Mouse (Mus musculus) stomach, postnatal 0 days (tissue): ENCODE data around the gene Tubgcp2.

Experiments
- CTCF ChIP-seq: IDR thresholded peaks from 2 replicates; pipeline ENCODE4 v1.5.1; 2016; ENCODE audit warnings: antibody characterized with exemption, low read depth, mild to moderate bottlenecking, moderate library complexity
- EP300 ChIP-seq: optimal IDR thresholded peaks from 2 replicates; pipeline ENCODE3; 2016; ENCODE audit warnings: antibody characterized with exemption

GRCm38 (mm10) chr7:140031771-140032170 lies 4.7 kb downstream of the Tubgcp2 start:
- TF ChIP-seq CTCF (no peak), EP300 (no peak)
